Mouse (Mus musculus) MEL (cell line): Measurements from ENCODE around the gene Mill2.

ENCODE experiments used
- CTCF ChIP-seq, 3 experiments: IDR thresholded peaks in 2 of 3; conservative IDR thresholded peaks in 1 of 3; 2 replicates each; pipeline ENCODE4 v1.5.1; 2011 to 2012; ENCODE audit warnings: low read length in 3 of 3, low read depth in 2 of 3, mild to moderate bottlenecking in 2 of 3, improper control_type of control experiment in 1 of 3, inconsistent platforms in 1 of 3, mixed read lengths in 1 of 3, moderate library complexity in 1 of 3; ENCODE audit not compliant: control insufficient read depth in 1 of 3, insufficient read depth in 1 of 3, poor library complexity in 1 of 3, severe bottlenecking in 1 of 3
- GABPA ChIP-seq: IDR thresholded peaks from 2 replicates; pipeline ENCODE4 v1.6.1; 2012; ENCODE audit warnings: low read depth, mild to moderate bottlenecking, inconsistent platforms, low read length, improper control_type of control experiment, moderate library complexity

- TF ChIP-seq CTCF (IDR thresholded peaks at IDR 0.05 in 2 of 3, conservative IDR thresholded peaks at IDR 0.05 in 1 of 3; ENCODE audit: control insufficient read depth in 1 of 3, insufficient read depth in 1 of 3, low read depth in 2 of 3, low read length in 3 of 3, poor library complexity in 1 of 3, severe bottlenecking in 1 of 3) = no peak
- TF ChIP-seq GABPA = no peak
Observed at GRCm38 (mm10) chr7:18909797-18910196, 70.0 kb downstream of the Mill2 start.
